Mouse (Mus musculus) left cerebral cortex, adult 18-20 months (tissue): ENCODE results near the gene Cpsf4. TPM values are rescaled to one million over a fixed set of nuclear protein-coding genes. Genes with fewer than 3 reads are reported as not detected.
"Not testable (repeated sequence)": the region's sequence is repeated elsewhere in the genome, so short reads cannot be mapped to it uniquely, and the experiment has no call there.

Source experiments
- DNase-seq, 2 experiments: peaks; one replicate each; pipeline ENCODE4 v3.0.0; 2021 to 2022; ENCODE audit warnings: low spot score in 2 of 2, mixed read lengths in 1 of 2
- total RNA-seq, 2 experiments: library from RNA; stranded (reverse); gene quantifications; 2 replicates each; pipeline ENCODE4 v1.2.3; 2021

Gene Cpsf4
- total RNA-seq, 2 experiments from 2014 or later = 19.9 to 25.1 TPM

GRCm38 (mm10) chr5:145167306-145167661, 271 bp downstream of the Cpsf4 start:
- DNase-seq = no peak

GRCm38 (mm10) chr5:145178461-145178980, 11.5 kb downstream of the Cpsf4 start:
- no peak for DNase-seq

- no peak for DNase-seq
These were observed 18.2 kb downstream of the Cpsf4 start for GRCm38 (mm10) chr5:145185244-145185643.

- no peak for DNase-seq
These were observed 22.4 kb downstream of the Cpsf4 start for GRCm38 (mm10) chr5:145189416-145189815.

- DNase-seq = no peak
These were observed 23.4 kb downstream of the Cpsf4 start for GRCm38 (mm10) chr5:145190373-145190772.

GRCm38 (mm10) chr5:145190875-145191798, 24.1 kb downstream of the Cpsf4 start:
- DNase-seq = peak; percentile 94

GRCm38 (mm10) chr5:145191962-145192361, 24.9 kb downstream of the Cpsf4 start, which contains the start of gene Atp5j2:
Atp5j2 (minus strand) TSS chr5:145192062.
- no peak for DNase-seq

GRCm38 (mm10) chr5:145200387-145200786, 33.4 kb downstream of the Cpsf4 start:
- no peak for DNase-seq

- peak; percentile 74 to 79 for DNase-seq
These were observed 34.4 kb downstream of the Cpsf4 start, which contains the start of gene Zkscan14 for GRCm38 (mm10) chr5:145201321-145201991. Zkscan14 (minus strand) TSS chr5:145201868.

- DNase-seq = no peak
These were observed 35.4 kb downstream of the Cpsf4 start for GRCm38 (mm10) chr5:145202446-145202845.

GRCm38 (mm10) chr5:145203936-145204691, 37.1 kb downstream of the Cpsf4 start, which contains the start of gene Zkscan5:
Zkscan5 (plus strand) TSS chr5:145204562.
- DNase-seq = peak; percentile 95 to 97

- no peak for DNase-seq
These were observed 38.0 kb downstream of the Cpsf4 start for GRCm38 (mm10) chr5:145205041-145205440.

GRCm38 (mm10) chr5:145207385-145207784, 40.4 kb downstream of the Cpsf4 start:
- DNase-seq = no peak

- DNase-seq = no peak
These were observed 40.9 kb downstream of the Cpsf4 start for GRCm38 (mm10) chr5:145207954-145208353.

GRCm38 (mm10) chr5:145208391-145208790, 41.4 kb downstream of the Cpsf4 start:
- not testable (repeated sequence) for DNase-seq

- DNase-seq = no peak
These were observed 44.3 kb downstream of the Cpsf4 start for GRCm38 (mm10) chr5:145211340-145211739.

GRCm38 (mm10) chr5:145212216-145212615, 45.2 kb downstream of the Cpsf4 start:
- no peak for DNase-seq

- DNase-seq = no peak
These were observed 46.5 kb downstream of the Cpsf4 start for GRCm38 (mm10) chr5:145213505-145213904.

- no peak for DNase-seq
These were observed 47.7 kb downstream of the Cpsf4 start for GRCm38 (mm10) chr5:145214679-145215078.

- no peak for DNase-seq
These were observed 50.7 kb downstream of the Cpsf4 start for GRCm38 (mm10) chr5:145217746-145218145.

- no peak for DNase-seq
These were observed 51.2 kb downstream of the Cpsf4 start for GRCm38 (mm10) chr5:145218206-145218605.
